Mouse (Mus musculus): ENCODE data around the gene Reep3. TPM values are rescaled to one million over a fixed set of nuclear protein-coding genes. Genes with fewer than 3 reads are reported as not detected.

Reep3 gene
- polyA plus RNA-seq, 1 experiment from 2014 or later, result 44.9 TPM

DNA sequence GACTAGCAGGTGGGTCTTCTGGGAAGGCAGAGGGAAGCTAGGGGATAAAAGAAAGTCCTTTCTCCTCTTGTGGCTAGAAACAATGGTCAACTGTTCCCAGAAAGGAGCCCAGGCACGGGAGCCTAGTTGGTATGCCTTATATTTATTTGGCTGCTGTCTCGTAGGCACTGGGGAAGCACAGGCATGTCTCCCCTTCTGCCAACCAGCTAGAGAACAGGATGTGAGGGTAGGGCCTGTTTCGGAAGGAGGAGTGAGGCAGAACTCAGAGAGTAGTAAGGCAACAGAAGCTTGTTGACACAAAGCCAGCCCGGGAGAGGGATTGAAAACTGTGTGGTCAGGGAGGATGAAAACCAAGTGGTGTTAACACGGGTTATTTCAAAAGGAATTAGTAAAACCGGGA is 101.6 kb downstream of the Reep3 start:
- H3K27ac ChIP-seq, result peak overlapping the region; percentile 70; the same call in 1 of the 2 replicates
- no peak for ATAC-seq (ENCODE audit: low FRiP score)
- WGBS, result 63% methylated on average over 6 of the region's 6 CpGs

GRCm38 (mm10) chr10:66994469-66994868 is 102.3 kb downstream of the Reep3 start:
- Histone ChIP-seq H3K4me3 (no peak overlapping the region), H3K27me3 (no peaks in the 10 kb centered on the region), H3K27ac (peak overlapping the region; percentile 70), H3K36me3 (no peaks in the 10 kb centered on the region), H3K9ac (no peak overlapping the region), H3K4me2 (no peak overlapping the region), H3K4me1 (replicated peaks) (peaks cover 12% of the 10 kb centered on the region), H3K9me3 (no peaks in the 10 kb centered on the region)
- 76% methylated on average over 5 of the region's 5 CpGs for WGBS
- ATAC-seq (ENCODE audit: low FRiP score), result peak; percentile 66; the same call in 1 of the 2 replicates

More for the DNA sequence above, 101.6 kb downstream of the Reep3 start:
- Histone ChIP-seq H3K36me3 (no peaks in the 10 kb centered on the region), H3K9ac (no peak overlapping the region), H3K27me3 (no peaks in the 10 kb centered on the region), H3K4me2 (no peak overlapping the region), H3K4me1 (replicated peaks) (peaks cover 12% of the 10 kb centered on the region), H3K4me3 (no peak overlapping the region), H3K9me3 (no peaks in the 10 kb centered on the region)

- Histone ChIP-seq H3K27ac (no peak overlapping the region), H3K36me3 (no peaks in the 10 kb centered on the region), H3K9me3 (no peaks in the 10 kb centered on the region), H3K27me3 (no peaks in the 10 kb centered on the region), H3K4me1 (replicated peaks) (peaks cover 12% of the 10 kb centered on the region), H3K4me2 (no peak overlapping the region), H3K4me3 (no peak overlapping the region), H3K9ac (no peak overlapping the region)
- no peak for ATAC-seq (ENCODE audit: low FRiP score)
- WGBS, result 69% methylated on average over 5 of the region's 5 CpGs
These were observed 104.2 kb downstream of the Reep3 start for GRCm38 (mm10) chr10:66992591-66992990.

DNA sequence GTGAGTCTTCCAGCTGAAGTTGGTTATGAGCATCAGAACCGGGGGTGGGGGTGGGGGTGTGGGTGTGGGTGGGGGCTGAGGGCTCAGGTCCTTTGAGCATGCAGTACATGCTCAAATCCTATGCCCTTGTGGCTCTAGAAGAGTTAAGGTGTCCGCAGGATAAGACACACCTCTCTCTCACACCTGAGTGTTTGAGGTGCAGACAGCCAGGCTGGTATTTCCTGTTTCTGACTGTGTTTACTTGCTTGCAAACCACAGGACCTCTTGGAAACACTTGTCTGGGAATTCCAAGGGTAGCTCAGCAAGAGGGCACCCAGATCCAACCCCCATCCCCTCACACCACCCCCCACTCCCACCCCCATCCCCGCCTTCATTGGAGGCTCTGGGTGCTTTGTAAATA is 106.2 kb downstream of the Reep3 start:
- Histone ChIP-seq H3K27me3 (no peaks in the 10 kb centered on the region), H3K9me3 (no peaks in the 10 kb centered on the region), H3K36me3 (no peaks in the 10 kb centered on the region), H3K9ac (no peak overlapping the region), H3K4me3 (no peak overlapping the region), H3K4me1 (replicated peaks) (peaks cover 12% of the 10 kb centered on the region), H3K4me2 (no peak overlapping the region), H3K27ac (no peak overlapping the region)
- no peak for ATAC-seq (ENCODE audit: low FRiP score)
- 88% methylated on average over 3 of the region's 3 CpGs for WGBS

- Histone ChIP-seq H3K4me3 (no peak overlapping the region), H3K27ac (no peak overlapping the region), H3K36me3 (no peaks in the 10 kb centered on the region), H3K9me3 (no peaks in the 10 kb centered on the region), H3K4me2 (no peak overlapping the region), H3K27me3 (no peaks in the 10 kb centered on the region), H3K9ac (no peak overlapping the region), H3K4me1 (replicated peaks) (no peaks in the 10 kb centered on the region)
- WGBS, result 97% methylated on average over 5 of the region's 5 CpGs
- no peak for ATAC-seq (ENCODE audit: low FRiP score)
These were observed 113.7 kb downstream of the Reep3 start for GRCm38 (mm10) chr10:66983043-66983442.

DNA sequence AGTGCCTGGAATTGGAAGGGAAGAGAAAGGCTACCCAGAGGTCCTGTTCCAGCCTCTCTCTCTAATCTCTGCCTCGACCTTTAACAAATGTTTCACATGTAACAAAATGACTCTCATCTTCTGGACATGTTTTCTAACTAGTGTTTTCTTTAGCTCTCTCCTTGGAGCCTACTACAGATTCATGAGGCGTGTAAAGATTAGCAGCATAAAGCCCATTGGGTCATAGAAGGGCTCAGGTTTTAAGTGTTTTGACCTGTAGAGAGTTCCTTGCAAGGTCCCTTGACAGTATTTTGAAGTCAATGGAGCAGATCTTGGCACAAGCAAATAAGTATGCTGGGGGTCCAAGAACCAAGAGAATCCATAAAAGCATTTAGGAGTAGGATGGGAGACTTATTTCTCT is 118.5 kb downstream of the Reep3 start:
- no peaks in the 10 kb centered on the region for H3K9me3 ChIP-seq
- no peaks in the 10 kb centered on the region for H3K27me3 ChIP-seq
- H3K9ac ChIP-seq, result no peak overlapping the region
- no peaks in the 10 kb centered on the region for H3K36me3 ChIP-seq
- WGBS, result 77% methylated on average over 2 of the region's 2 CpGs
- no peak overlapping the region for H3K4me2 ChIP-seq
- ATAC-seq (ENCODE audit: low FRiP score), result no peak
- H3K27ac ChIP-seq, result no peak overlapping the region
- no peak overlapping the region for H3K4me3 ChIP-seq
- H3K4me1 ChIP-seq (replicated peaks), result no peaks in the 10 kb centered on the region

DNA sequence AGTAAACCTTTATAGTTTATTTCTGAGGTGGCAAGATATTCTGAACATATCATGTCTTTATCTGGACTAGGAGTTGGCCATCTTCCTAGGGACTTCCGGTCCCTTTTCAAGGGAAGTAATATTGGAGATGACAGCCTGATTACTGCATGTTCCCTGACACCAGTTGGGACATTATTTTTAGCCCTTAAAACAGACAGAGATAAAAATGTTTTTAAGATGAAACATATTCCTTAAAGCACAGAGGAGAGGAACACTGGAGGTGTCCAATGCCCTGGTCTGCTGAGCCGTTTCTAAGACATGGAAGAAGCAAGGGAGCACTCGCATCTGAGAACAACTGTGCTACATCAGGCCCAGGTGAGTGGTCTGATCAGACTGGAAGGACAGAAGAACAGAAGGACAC is 119.7 kb downstream of the Reep3 start:
- H3K4me3 ChIP-seq, result no peak overlapping the region
- 89% methylated on average over 3 of the region's 3 CpGs for WGBS
- no peak for ATAC-seq (ENCODE audit: low FRiP score)
- no peaks in the 10 kb centered on the region for H3K9me3 ChIP-seq
- H3K27ac ChIP-seq, result no peak overlapping the region
- no peaks in the 10 kb centered on the region for H3K4me1 ChIP-seq (replicated peaks)
- no peak overlapping the region for H3K9ac ChIP-seq
- no peaks in the 10 kb centered on the region for H3K36me3 ChIP-seq
- H3K4me2 ChIP-seq, result no peak overlapping the region
- H3K27me3 ChIP-seq, result no peaks in the 10 kb centered on the region

- no peaks in the 10 kb centered on the region for H3K36me3 ChIP-seq
- no peak overlapping the region for H3K27ac ChIP-seq
- H3K4me3 ChIP-seq, result no peak overlapping the region
- no peaks in the 10 kb centered on the region for H3K9me3 ChIP-seq
- no peaks in the 10 kb centered on the region for H3K4me1 ChIP-seq (replicated peaks)
- no peak for ATAC-seq (ENCODE audit: low FRiP score)
- no peak overlapping the region for H3K4me2 ChIP-seq
- WGBS, result 81% methylated on average over 1 of the region's 1 CpGs
- H3K9ac ChIP-seq, result no peak overlapping the region
- no peaks in the 10 kb centered on the region for H3K27me3 ChIP-seq
These were observed 121.3 kb downstream of the Reep3 start for GRCm38 (mm10) chr10:66975451-66975850.

DNA sequence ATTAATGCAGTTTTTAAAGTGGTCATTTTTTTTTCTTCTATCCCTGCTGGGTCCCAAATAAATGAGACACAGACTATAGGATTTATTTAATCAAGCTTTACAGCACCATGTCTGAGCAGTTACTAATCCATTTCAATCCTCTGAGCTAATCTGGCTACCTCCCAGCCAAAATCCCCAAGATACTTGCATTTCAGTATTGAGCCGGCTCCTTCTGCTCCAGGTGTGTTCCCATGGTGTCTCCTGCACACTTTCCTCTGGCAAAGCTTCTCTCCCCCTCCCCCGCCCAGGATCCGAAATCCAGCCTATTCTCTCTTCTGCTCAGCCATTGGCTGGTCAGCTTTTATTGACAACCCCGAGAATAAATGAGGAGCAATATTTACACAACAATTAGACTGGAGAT is 122.3 kb downstream of the Reep3 start:
- H3K4me3 ChIP-seq, result no peak overlapping the region
- no peak overlapping the region for H3K9ac ChIP-seq
- H3K4me2 ChIP-seq, result no peak overlapping the region
- no peak overlapping the region for H3K27ac ChIP-seq
- no peaks in the 10 kb centered on the region for H3K27me3 ChIP-seq
- no peaks in the 10 kb centered on the region for H3K9me3 ChIP-seq
- 68% methylated on average over 4 of the region's 4 CpGs for WGBS
- ATAC-seq (ENCODE audit: low FRiP score), result no peak
- no peaks in the 10 kb centered on the region for H3K4me1 ChIP-seq (replicated peaks)
- no peaks in the 10 kb centered on the region for H3K36me3 ChIP-seq

- Histone ChIP-seq H3K4me3 (no peak overlapping the region), H3K4me1 (replicated peaks) (no peaks in the 10 kb centered on the region), H3K36me3 (no peaks in the 10 kb centered on the region), H3K27ac (no peak overlapping the region), H3K4me2 (no peak overlapping the region), H3K27me3 (no peaks in the 10 kb centered on the region), H3K9ac (no peak overlapping the region), H3K9me3 (no peaks in the 10 kb centered on the region)
- no peak for ATAC-seq (ENCODE audit: low FRiP score)
- 82% methylated on average over 6 of the region's 6 CpGs for WGBS
These were observed 122.9 kb downstream of the Reep3 start for GRCm38 (mm10) chr10:66973866-66974265.

- H3K27ac ChIP-seq, result no peak overlapping the region; the same call in 1 of the 2 replicates
- no peak overlapping the region for H3K4me2 ChIP-seq
- 61% methylated on average over 2 of the region's 2 CpGs for WGBS
- no peaks in the 10 kb centered on the region for H3K27me3 ChIP-seq
- H3K9me3 ChIP-seq, result no peaks in the 10 kb centered on the region
- H3K4me3 ChIP-seq, result no peak overlapping the region
- H3K36me3 ChIP-seq, result no peaks in the 10 kb centered on the region
- no peak overlapping the region for H3K9ac ChIP-seq
- no peak for ATAC-seq (ENCODE audit: low FRiP score)
- H3K4me1 ChIP-seq (replicated peaks), result no peaks in the 10 kb centered on the region
These were observed 123.5 kb downstream of the Reep3 start for GRCm38 (mm10) chr10:66973274-66973673.

GRCm38 (mm10) chr10:66970336-66971115 is 126.2 kb downstream of the Reep3 start:
- ATAC-seq (ENCODE audit: low FRiP score), result no peak
- H3K9ac ChIP-seq, result no peak overlapping the region
- no peak overlapping the region for H3K27ac ChIP-seq
- H3K36me3 ChIP-seq, result no peaks in the 10 kb centered on the region
- no peaks in the 10 kb centered on the region for H3K27me3 ChIP-seq
- 93% methylated on average over 23 of the region's 23 CpGs for WGBS
- no peak overlapping the region for H3K4me3 ChIP-seq
- no peak overlapping the region for H3K4me2 ChIP-seq
- no peaks in the 10 kb centered on the region for H3K4me1 ChIP-seq (replicated peaks)
- no peaks in the 10 kb centered on the region for H3K9me3 ChIP-seq

DNA sequence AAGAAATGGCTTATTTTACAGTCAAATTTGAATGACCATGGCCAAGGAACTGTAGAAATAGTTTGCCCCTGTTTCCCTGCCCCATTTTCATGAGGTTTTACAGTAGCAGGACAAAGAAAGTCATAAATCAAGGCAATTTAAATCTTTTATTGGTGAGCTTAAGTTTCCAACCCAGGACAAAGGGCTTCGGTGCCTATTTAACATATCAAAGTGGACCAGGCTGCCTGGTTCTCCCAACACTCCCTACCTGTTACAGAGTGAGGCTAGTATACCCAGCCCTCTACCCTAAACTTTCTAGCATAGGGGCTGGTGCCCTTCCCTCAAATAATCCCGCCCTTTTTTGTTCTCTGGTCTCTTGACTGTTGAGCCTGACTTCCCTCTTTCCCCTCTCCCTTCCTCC is 127.2 kb downstream of the Reep3 start:
- no peaks in the 10 kb centered on the region for H3K4me1 ChIP-seq (replicated peaks)
- H3K9ac ChIP-seq, result no peak overlapping the region
- no peak for ATAC-seq (ENCODE audit: low FRiP score)
- H3K4me2 ChIP-seq, result no peak overlapping the region
- WGBS, result 39% methylated on average over 2 of the region's 2 CpGs
- no peaks in the 10 kb centered on the region for H3K27me3 ChIP-seq
- H3K36me3 ChIP-seq, result no peaks in the 10 kb centered on the region
- no peaks in the 10 kb centered on the region for H3K9me3 ChIP-seq
- H3K27ac ChIP-seq, result no peak overlapping the region
- H3K4me3 ChIP-seq, result no peak overlapping the region
